Mouse (Mus musculus): ENCODE data around the gene Bco2.

Bco2 gene

GRCm38 (mm10) chr9:50561145-50561917 lies 6.3 kb upstream of the Bco2 start, which contains the start of gene Tex12:
TSS of gene Tex12 (minus strand) at chr9:50561325.
- DNase-seq = no peak

DNA sequence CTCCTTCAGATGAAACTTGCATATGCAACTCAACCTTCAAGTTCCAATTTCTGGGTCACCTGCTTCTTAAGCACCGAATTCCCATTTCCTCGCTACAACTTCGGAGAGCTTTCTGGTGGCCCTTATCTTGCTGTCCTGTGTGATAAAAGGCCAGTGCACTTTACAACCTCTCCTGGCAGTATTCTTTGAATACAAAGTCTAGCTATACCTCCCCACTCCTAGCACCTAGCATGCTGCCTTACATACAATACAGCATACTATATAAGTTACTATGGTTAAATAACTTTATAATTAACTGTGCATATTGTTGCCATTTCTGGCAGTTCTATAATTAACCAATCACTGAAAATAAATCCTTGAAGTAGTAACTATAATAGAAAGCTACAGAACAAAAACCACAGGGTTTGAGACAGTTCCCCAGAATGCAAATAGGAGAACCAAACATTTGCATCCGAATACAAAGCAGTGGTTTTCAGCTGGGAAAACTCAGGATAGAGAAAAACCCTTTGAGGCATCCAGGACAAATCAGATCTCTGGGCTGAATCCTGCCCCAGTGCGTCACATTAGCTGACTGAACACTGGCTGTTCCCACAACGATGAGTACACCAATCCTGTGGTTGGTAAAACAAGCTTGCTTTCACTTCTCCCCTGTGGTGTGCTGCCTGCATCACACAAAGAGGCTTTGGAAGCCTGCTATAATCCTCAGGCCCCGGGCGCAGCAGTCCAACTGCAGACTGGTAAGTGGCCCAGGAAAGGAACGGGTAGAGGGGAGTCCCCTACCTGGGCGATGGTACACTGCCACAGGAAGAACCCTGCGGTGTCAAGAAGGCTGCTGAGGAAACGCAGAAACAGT lies 514 bp downstream of the Bco2 start, which contains the start of gene Il18:
Gene Il18, plus strand, starts transcription at position 587 of the 853 bp plus-strand sequence.
- peak; percentile 80 for DNase-seq

DNA sequence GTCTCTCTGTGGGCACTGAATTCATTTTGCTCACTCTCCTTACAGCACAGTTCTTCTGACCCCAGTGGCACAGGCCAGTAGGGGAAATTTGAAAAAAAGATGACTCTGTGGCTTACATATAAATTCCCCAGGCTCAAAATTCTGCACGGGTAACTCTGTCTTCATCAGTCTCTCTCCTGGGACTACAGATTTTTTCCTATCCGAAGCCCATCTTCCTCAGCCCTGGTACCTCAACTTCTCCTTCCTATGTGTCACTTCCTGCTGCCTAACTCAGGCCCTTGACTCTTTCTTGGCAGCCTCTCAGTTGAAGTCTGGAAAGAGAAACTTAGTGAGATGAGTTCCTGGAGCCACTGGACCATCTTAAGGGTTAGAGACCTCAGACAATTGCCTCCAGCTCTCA lies 1.4 kb downstream of the Bco2 start:
- no peak for DNase-seq

DNA sequence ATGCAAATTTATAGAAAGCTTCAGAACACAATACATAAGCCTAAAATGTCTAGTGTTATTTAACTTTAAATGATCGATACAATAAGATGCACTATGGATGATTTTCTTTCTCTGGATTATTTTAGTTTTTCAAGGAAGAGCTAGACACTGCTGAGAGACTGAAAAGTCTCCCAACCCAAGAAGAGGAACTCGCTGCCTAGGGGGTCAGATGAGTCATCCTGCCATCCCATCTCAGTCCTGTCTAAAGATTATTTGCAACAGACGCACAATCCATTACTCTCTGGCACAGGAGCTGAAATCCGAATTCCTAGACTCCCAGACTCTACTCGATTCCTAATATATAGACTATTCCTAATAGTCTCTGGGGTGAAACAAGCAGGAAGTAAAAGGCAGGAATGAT lies 2.8 kb downstream of the Bco2 start:
- DNase-seq = no peak

GRCm38 (mm10) chr9:50548936-50549335 lies 6.0 kb downstream of the Bco2 start:
- DNase-seq = no peak

DNA sequence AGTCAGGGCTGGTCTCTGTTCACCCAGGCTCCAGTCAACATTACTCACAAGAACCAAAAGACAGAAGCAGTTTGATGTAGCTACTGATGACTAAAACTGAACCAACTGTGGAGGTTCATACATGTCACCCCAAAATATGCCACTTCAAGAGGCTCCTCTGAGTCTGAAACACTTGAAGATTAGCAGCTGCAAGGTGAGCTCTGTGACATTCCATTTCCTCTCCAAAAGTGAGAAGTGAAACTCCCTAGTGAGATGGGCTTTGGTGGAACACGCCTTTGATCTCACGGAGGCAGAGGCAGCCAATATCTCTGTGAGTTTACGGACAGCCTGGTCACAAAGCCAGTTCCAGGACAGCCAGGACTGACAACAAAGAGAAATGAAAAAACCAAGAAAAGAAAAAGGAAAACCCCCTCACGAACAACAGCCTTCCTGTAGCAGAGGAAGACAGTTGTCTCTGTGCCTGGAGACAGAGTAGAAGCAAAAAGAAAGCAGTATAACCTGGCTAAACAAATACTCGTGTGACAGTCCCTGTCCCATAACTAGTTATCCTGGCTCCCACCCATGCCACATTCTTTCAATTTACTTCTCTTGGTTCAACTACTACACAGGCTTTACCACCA lies 7.0 kb downstream of the Bco2 start:
- DNase-seq = no peak

DNA sequence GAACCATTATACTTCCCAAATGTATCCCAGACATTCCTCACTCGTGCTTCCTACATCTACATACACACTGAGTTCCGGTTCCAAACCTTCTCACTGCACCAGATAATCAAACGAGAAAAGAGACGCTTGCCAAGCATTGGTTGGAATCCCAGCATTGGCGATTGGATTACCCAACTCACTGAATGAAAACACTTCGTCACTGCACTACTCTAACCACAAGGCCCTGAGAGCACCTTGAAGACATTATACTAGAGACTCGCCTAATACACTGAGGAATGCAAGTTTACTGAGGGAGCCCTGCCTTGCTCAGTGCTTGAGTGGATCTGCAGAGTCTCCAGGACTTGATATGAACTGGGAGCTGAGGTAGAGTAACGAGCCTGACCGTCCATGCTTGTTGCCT lies 12.6 kb downstream of the Bco2 start:
- no peak for DNase-seq

- DNase-seq = no peak
Measured at GRCm38 (mm10) chr9:50540170-50540569, 14.8 kb downstream of the Bco2 start.

GRCm38 (mm10) chr9:50537295-50537694 lies 17.7 kb downstream of the Bco2 start:
- no peak for DNase-seq

- DNase-seq = no peak
Measured at GRCm38 (mm10) chr9:50536603-50537135, 18.3 kb downstream of the Bco2 start.

- DNase-seq = no peak
Measured at GRCm38 (mm10) chr9:50535930-50536329, 19.1 kb downstream of the Bco2 start.

- no peak for DNase-seq
Measured at GRCm38 (mm10) chr9:50533791-50534190, 21.2 kb downstream of the Bco2 start.

GRCm38 (mm10) chr9:50533328-50533727 lies 21.7 kb downstream of the Bco2 start:
- no peak for DNase-seq

DNA sequence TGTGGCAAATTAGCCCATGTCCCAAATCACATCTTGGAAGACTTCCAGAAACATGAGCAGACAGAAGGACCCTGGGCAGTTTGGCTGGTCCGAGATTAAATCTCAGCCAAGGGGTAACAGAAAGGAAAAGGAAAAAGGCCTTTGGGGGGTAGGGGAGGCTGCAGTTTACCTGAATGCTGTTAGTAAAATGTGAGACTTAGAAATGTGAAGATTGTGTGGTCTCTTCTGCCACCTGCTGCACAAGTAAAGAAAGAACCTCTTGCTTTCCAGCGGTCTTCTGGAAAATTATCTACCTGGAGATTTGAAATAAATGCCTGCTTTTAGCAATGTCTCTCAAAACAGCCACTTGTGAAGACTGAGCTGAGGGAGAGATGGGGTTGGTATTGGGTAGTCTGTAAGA lies 24.1 kb downstream of the Bco2 start:
- peak; percentile 17 for DNase-seq

DNA sequence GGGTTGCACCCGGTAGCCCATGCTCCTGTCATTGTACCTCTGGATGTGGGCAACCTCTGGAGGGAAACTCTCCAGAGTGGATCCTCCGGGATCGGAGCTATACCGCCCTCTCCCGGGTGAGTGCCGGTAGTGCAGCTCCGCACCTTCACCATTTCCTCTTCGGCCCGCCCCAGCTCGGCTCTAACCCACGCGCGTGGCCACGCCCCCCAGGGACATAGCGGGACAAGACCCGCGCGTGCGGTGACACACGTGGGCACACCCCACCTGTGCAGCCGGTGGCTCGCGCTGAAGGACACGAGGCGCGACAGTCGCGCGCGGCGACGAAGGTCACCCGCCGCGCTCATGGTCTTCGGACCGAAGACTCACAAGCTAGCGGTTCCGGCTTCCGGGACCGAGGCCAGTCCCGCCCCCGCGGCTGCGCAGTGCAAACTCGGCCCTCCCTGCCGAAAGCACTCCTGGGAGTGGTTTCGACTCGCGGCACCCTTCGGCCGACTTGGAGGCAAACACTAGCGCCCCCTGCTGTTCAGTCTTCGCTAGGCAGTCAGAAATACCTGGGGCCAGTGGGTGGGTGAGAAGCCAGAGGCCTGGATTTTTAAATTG lies 26.6 kb downstream of the Bco2 start, which contains the start of gene Pts:
Gene Pts, minus strand, starts transcription at position 432 of the 600 bp plus-strand sequence.
- DNase-seq = peak; percentile 98

- DNase-seq = no peak
Measured at GRCm38 (mm10) chr9:50527860-50528259, 27.1 kb downstream of the Bco2 start.

- DNase-seq = no peak
Measured at GRCm38 (mm10) chr9:50525585-50525984, 29.4 kb downstream of the Bco2 start.

DNA sequence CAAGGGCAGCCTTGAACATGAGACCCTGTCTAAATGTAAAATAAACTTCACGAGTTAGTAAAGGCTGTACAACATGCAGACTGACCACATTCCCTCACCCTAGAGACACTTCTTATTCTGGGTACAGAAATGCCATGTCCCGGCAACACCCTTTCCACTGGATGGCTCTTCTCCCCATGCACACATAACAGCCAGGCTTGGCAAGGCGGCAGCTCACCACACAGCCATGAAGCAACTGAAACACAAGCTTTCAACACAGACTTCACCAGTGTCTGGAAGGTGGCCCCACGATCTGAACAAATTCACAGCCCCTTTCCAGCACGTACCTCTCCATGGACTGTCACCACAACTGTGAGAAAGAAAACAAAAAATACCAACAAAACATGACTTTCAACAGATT lies 30.0 kb downstream of the Bco2 start:
- DNase-seq = no peak

DNA sequence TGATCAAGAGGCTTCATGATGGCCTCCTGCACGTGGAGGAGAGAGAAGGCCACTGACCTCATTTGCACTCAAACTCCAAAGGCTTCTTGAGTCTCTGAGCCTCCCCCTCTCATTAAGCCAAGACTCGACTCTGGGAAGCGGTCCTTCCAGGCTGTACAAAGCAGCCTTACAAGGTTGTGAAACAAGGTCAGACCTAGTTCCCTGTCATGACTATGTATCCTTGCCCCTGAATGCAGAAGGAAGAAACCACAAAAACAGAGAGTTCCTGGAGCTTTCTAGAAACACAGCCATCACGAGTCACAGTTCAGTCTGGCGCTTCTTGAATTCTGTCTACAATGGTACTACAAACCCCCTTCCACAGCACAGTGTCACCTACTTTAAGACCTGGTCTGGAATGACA lies 32.4 kb downstream of the Bco2 start:
- DNase-seq = no peak

DNA sequence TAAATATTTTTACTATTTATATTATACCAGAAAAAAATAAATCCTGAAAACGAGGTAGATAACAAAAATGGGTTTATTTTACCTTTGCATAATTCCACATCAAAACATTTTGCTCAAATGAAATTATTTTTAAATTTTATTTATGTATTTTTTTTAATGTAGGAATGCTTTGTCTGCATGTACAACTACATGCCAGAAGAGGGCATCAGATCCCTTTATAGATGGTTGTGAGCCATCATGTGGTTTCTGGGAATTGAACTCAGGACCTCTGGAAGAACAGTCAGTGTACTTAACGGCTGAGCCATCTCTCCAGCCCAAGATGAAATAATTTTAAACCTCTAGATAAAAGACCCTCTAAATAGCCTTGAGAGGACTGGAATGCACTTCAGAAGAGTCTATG lies 33.4 kb downstream of the Bco2 start:
- DNase-seq = no peak

DNA sequence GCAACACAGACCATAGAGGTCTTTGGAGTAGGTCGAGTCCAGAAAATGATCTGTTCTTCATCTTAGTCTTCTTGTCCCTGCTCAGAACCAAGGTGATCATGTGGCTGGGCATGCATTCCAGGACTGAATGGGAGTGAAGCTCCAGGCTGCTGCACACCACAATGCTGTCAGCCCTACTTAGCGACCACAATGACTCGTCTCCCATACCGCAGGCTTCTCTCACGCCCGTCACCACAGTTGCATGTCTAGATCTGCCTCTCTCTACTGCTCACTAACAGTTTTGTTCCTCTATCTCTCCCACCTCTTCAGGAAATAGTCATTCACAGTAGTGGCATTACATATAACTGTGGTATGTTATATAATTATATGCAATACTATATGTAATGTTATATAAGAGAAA lies 34.2 kb downstream of the Bco2 start:
- DNase-seq = no peak

DNA sequence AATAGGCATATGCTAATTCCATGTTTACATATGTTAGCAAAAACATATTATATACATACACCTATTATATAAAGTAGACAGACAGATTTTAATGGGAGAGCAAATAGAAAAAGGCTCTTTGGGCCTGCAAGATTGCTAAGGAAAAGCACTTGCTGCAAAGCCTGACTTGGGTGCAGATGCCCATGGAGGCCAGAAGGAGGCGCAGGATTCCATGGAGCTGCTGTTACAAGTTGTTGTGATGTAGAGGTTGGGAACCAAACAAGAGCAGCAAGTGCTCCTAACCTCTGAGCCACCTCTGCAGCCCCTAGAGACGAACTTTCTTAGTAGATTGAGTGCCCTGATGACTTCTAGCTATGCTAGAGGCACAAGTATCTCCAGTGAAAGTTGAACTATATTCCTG lies 36.2 kb downstream of the Bco2 start:
- DNase-seq = no peak

GRCm38 (mm10) chr9:50515462-50515861 lies 39.5 kb downstream of the Bco2 start:
- no peak for DNase-seq

Measured in right cerebral cortex, adult 18-20 months (tissue).